Mouse (Mus musculus) forebrain, embryonic 14.5 days (tissue): ENCODE measurements around the gene Ift27. TPM values are rescaled to one million over a fixed set of nuclear protein-coding genes. Genes with fewer than 3 reads are reported as not detected.
A peak's percentile ranks its signal among the peaks of the same experiment; 100 is the strongest.

ENCODE experiments used
- ATAC-seq: fragments of 200-750 bp; cut with Nextera tagmentation; 2 replicates; pipeline ENCODE4 v1.8.0; 2017; ENCODE audit warnings: mild to moderate bottlenecking, moderate library complexity
- DNase-seq: peaks from one replicate; pipeline ENCODE4 v3.0.0-alpha.2; 2015; ENCODE audit warnings: low spot score
- H3K27ac ChIP-seq: fragments of 300-500 bp; sonication (generic); 2 replicates; pipeline ENCODE4 v1.5.1; 2014; ENCODE audit warnings: low read depth, mild to moderate bottlenecking, control low read depth, low read length, moderate library complexity
- H3K27me3 ChIP-seq: fragments of 300-500 bp; sonication (generic); replicated peaks from 2 replicates; pipeline ENCODE4 v1.6.1; 2014; ENCODE audit warnings: low read length, control low read depth, mixed read lengths; ENCODE audit not compliant: control insufficient read depth, insufficient read depth
- H3K36me3 ChIP-seq: fragments of 300-500 bp; sonication (generic); 2 replicates; pipeline ENCODE4 v1.6.1; 2014; ENCODE audit warnings: low read length, control low read depth; ENCODE audit not compliant: control insufficient read depth, insufficient read depth
- H3K4me1 ChIP-seq: fragments of 300-500 bp; sonication (generic); 2 replicates; pipeline ENCODE4 v1.6.1; 2014; ENCODE audit warnings: antibody characterized with exemption, low read length, control low read depth; ENCODE audit not compliant: control insufficient read depth, insufficient read depth
- H3K4me2 ChIP-seq: fragments of 300-500 bp; sonication (generic); 2 replicates; pipeline ENCODE4 v1.6.1; 2014; ENCODE audit warnings: mild to moderate bottlenecking, control low read depth, low read length
- H3K4me3 ChIP-seq: fragments of 300-500 bp; sonication (generic); 2 replicates; pipeline ENCODE4 v1.5.1; 2014; ENCODE audit warnings: low read depth, low read length, control low read depth
- H3K9ac ChIP-seq: fragments of 300-500 bp; sonication (generic); 2 replicates; pipeline ENCODE4 v1.6.1; 2014; ENCODE audit warnings: mild to moderate bottlenecking, low read length, control low read depth, moderate library complexity
- H3K9me3 ChIP-seq: fragments of 300-500 bp; sonication (generic); replicated peaks from 2 replicates; pipeline ENCODE4 v1.6.1; 2016; ENCODE audit warnings: low read length, control low read depth, mixed read lengths; ENCODE audit not compliant: control insufficient read depth
- WGBS: fragments of 180-500 bp; shearing (Covaris S2); extraction: QIAGEN DNeasy Blood & Tissue Kit; methylation state at CpG from one replicate; pipeline ENCODE4 v1.1.7; 2014; 5-methylcytosine and 5-hydroxymethylcytosine counted together
- polyA plus RNA-seq: library from polyadenylated mRNA; unstranded; fragments of >200 nt; fragmentation: Nextera tagmentation; extraction: Ambion mirVana; gene quantifications from 2 replicates; pipeline ENCODE4 v1.2.1, GENCODE M21; 2014

The Ift27 gene
- polyA plus RNA-seq, 1 experiment from 2014 or later, result 165 TPM

- no peaks in the 10 kb centered on the region for H3K9me3 ChIP-seq
- ATAC-seq (no peak), DNase-seq (no peak)
- H3K4me2 ChIP-seq, result no peak overlapping the region
- no peaks in the 10 kb centered on the region for H3K4me1 ChIP-seq
- 71% methylated on average over 6 of the region's 6 CpGs for WGBS
- no peaks in the 10 kb centered on the region for H3K27me3 ChIP-seq
- no peak overlapping the region for H3K4me3 ChIP-seq
- no peaks in the 10 kb centered on the region for H3K36me3 ChIP-seq
- H3K27ac ChIP-seq, result no peak overlapping the region
- H3K9ac ChIP-seq, result no peak overlapping the region
These were observed 39.3 kb downstream of the Ift27 start for GRCm38 (mm10) chr15:78134606-78135005.

- Histone ChIP-seq H3K4me3 (no peak overlapping the region), H3K4me2 (no peak overlapping the region), H3K36me3 (no peaks in the 10 kb centered on the region), H3K9me3 (no peaks in the 10 kb centered on the region), H3K4me1 (no peaks in the 10 kb centered on the region), H3K27ac (no peak overlapping the region), H3K9ac (no peak overlapping the region), H3K27me3 (no peaks in the 10 kb centered on the region)
- ATAC-seq (no peak), DNase-seq (no peak)
- 20% methylated on average over 2 of the region's 2 CpGs for WGBS
These were observed 40.5 kb downstream of the Ift27 start for GRCm38 (mm10) chr15:78133389-78133788.

GRCm38 (mm10) chr15:78119704-78120103, 54.2 kb downstream of the Ift27 start, which contains the start of gene Cacng2:
Gene Cacng2 (minus strand): TSS chr15:78120028.
- peak; percentile 88 for DNase-seq
- WGBS, result 0% methylated on average over 38 of the region's 42 CpGs
- H3K27me3 ChIP-seq, result peaks cover 4% of the 10 kb centered on the region; the same call in 1 of the 2 replicates
- peak within 1 kb of the TSS; percentile 79 for H3K9ac ChIP-seq
- H3K4me2 ChIP-seq, result peak within 1 kb of the TSS; percentile 68
- peak within 1 kb of the TSS; percentile 58 for H3K4me3 ChIP-seq
- peaks cover 14% of the 10 kb centered on the region for H3K4me1 ChIP-seq
- no peaks in the 10 kb centered on the region for H3K36me3 ChIP-seq
- peak within 1 kb of the TSS; percentile 52; the same call in 1 of the 2 replicates for H3K27ac ChIP-seq
- no peaks in the 10 kb centered on the region for H3K9me3 ChIP-seq
- ATAC-seq, result peak; percentile 88

- Histone ChIP-seq H3K27ac (peak overlapping the region; percentile 52; the same call in 1 of the 2 replicates), H3K27me3 (peaks cover 4% of the 10 kb centered on the region; the same call in 1 of the 2 replicates), H3K4me3 (peak overlapping the region; percentile 58), H3K36me3 (no peaks in the 10 kb centered on the region), H3K4me1 (peaks cover 14% of the 10 kb centered on the region), H3K4me2 (peak overlapping the region; percentile 68), H3K9me3 (no peaks in the 10 kb centered on the region), H3K9ac (peak overlapping the region; percentile 79)
- peak; percentile 46 for DNase-seq
- WGBS, result 3% methylated on average over 39 of the region's 39 CpGs
- peak; percentile 47 for ATAC-seq
These were observed 54.7 kb downstream of the Ift27 start for GRCm38 (mm10) chr15:78119248-78119647.

GRCm38 (mm10) chr15:78118275-78118995, 55.5 kb downstream of the Ift27 start:
- Histone ChIP-seq H3K4me3 (peak overlapping the region; percentile 58), H3K9ac (peak overlapping the region; percentile 79), H3K36me3 (no peaks in the 10 kb centered on the region), H3K9me3 (no peaks in the 10 kb centered on the region), H3K4me1 (peaks cover 14% of the 10 kb centered on the region), H3K27ac (no peak overlapping the region), H3K27me3 (peaks cover 4% of the 10 kb centered on the region; the same call in 1 of the 2 replicates), H3K4me2 (peak overlapping the region; percentile 68)
- 68% methylated on average over 18 of the region's 18 CpGs for whole genome bisulfite sequencing
- ATAC-seq (no peak), DNase-seq (peak; percentile 18)

- peak overlapping the region; percentile 58 for H3K4me3 ChIP-seq
- DNase-seq (no peak), ATAC-seq (no peak)
- peaks cover 14% of the 10 kb centered on the region for H3K4me1 ChIP-seq
- no peaks in the 10 kb centered on the region for H3K9me3 ChIP-seq
- peak overlapping the region; percentile 68 for H3K4me2 ChIP-seq
- peaks cover 4% of the 10 kb centered on the region; the same call in 1 of the 2 replicates for H3K27me3 ChIP-seq
- 85% methylated on average over 16 of the region's 16 CpGs for WGBS
- H3K27ac ChIP-seq, result no peak overlapping the region
- no peaks in the 10 kb centered on the region for H3K36me3 ChIP-seq
- no peak overlapping the region for H3K9ac ChIP-seq
These were observed 56.2 kb downstream of the Ift27 start for GRCm38 (mm10) chr15:78117731-78118130.

- Histone ChIP-seq H3K9ac (peak overlapping the region; percentile 45), H3K9me3 (no peaks in the 10 kb centered on the region), H3K4me1 (peaks cover 14% of the 10 kb centered on the region), H3K27me3 (peaks cover 4% of the 10 kb centered on the region; the same call in 1 of the 2 replicates), H3K36me3 (no peaks in the 10 kb centered on the region), H3K27ac (0 out of 2 replicates have a peak overlapping the region, but pooled peaks have one; percentile 33), H3K4me2 (peak overlapping the region; percentile 68), H3K4me3 (peak overlapping the region; percentile 58)
- ATAC-seq (no peak), DNase-seq (peak; percentile 31)
- 49% methylated on average over 10 of the region's 10 CpGs for WGBS
These were observed 57.0 kb downstream of the Ift27 start for GRCm38 (mm10) chr15:78116936-78117335.

GRCm38 (mm10) chr15:78116244-78116643, 57.7 kb downstream of the Ift27 start:
- peaks cover 14% of the 10 kb centered on the region for H3K4me1 ChIP-seq
- peak overlapping the region; percentile 68 for H3K4me2 ChIP-seq
- no peak overlapping the region for H3K27ac ChIP-seq
- no peaks in the 10 kb centered on the region for H3K9me3 ChIP-seq
- H3K9ac ChIP-seq, result no peak overlapping the region
- DNase-seq (peak; percentile 1), ATAC-seq (no peak)
- H3K4me3 ChIP-seq, result peak overlapping the region; percentile 7; the same call in 1 of the 2 replicates
- WGBS, result 63% methylated on average over 10 of the region's 10 CpGs
- H3K27me3 ChIP-seq, result peaks cover 4% of the 10 kb centered on the region; the same call in 1 of the 2 replicates
- H3K36me3 ChIP-seq, result no peaks in the 10 kb centered on the region
